Mouse (Mus musculus) intestine, postnatal 0 days (tissue): ENCODE measurements around the gene Cyp4a32. TPM values are rescaled to one million over a fixed set of nuclear protein-coding genes. Genes with fewer than 3 reads are reported as not detected.
"Not testable (repeated sequence)": the region's sequence is repeated elsewhere in the genome, so short reads cannot be mapped to it uniquely, and the experiment has no call there.

Source experiments
- ATAC-seq: fragments of 200-750 bp; cut with Nextera tagmentation; 2 replicates; pipeline ENCODE4 v1.8.0; 2017; ENCODE audit warnings: mild to moderate bottlenecking, moderate TSS enrichment, moderate library complexity
- H3K27ac ChIP-seq: fragments of 300-500 bp; sonication (generic); 2 replicates; pipeline ENCODE4 v1.5.1; 2014; ENCODE audit warnings: mild to moderate bottlenecking, low read depth, low read length, moderate library complexity
- H3K27me3 ChIP-seq: fragments of 300-500 bp; sonication (generic); replicated peaks from 2 replicates; pipeline ENCODE4 v1.6.1; 2014; ENCODE audit warnings: low read length, mixed read lengths; ENCODE audit not compliant: control insufficient read depth, insufficient read depth
- H3K36me3 ChIP-seq: fragments of 300-500 bp; sonication (generic); 2 replicates; pipeline ENCODE4 v1.6.1; 2014; ENCODE audit warnings: mild to moderate bottlenecking, moderate library complexity; ENCODE audit not compliant: control insufficient read depth, insufficient read depth
- H3K4me1 ChIP-seq: fragments of 300-500 bp; sonication (generic); replicated peaks from 2 replicates; pipeline ENCODE4 v1.6.1; 2014; ENCODE audit warnings: antibody characterized with exemption, low read length, mixed read lengths; ENCODE audit not compliant: control insufficient read depth, insufficient read depth
- H3K4me2 ChIP-seq: fragments of 300-500 bp; sonication (generic); replicated peaks from 2 replicates; pipeline ENCODE4 v1.6.1; 2014; ENCODE audit warnings: low read depth, mild to moderate bottlenecking, moderate library complexity
- H3K4me3 ChIP-seq: fragments of 300-500 bp; sonication (generic); 2 replicates; pipeline ENCODE4 v1.5.1; 2014; ENCODE audit warnings: low read depth, low read length
- H3K9ac ChIP-seq: fragments of 300-500 bp; sonication (generic); 2 replicates; pipeline ENCODE4 v1.6.1; 2014; ENCODE audit warnings: mild to moderate bottlenecking, low read depth, low read length
- H3K9me3 ChIP-seq: fragments of 300-500 bp; sonication (generic); 2 replicates; pipeline ENCODE4 v1.6.1; 2016; ENCODE audit warnings: mixed run types; ENCODE audit not compliant: control insufficient read depth
- CTCF ChIP-seq: sonication (generic); IDR thresholded peaks from 2 replicates; pipeline ENCODE4 v1.5.1; 2016; ENCODE audit warnings: low read depth, mild to moderate bottlenecking, control low read depth, antibody characterized with exemption, moderate library complexity
- WGBS: fragments of 180-500 bp; shearing (Covaris S2); extraction: QIAGEN DNeasy Blood & Tissue Kit; methylation state at CpG from one replicate; pipeline ENCODE4 v1.1.7; 2014; 5-methylcytosine and 5-hydroxymethylcytosine counted together
- polyA plus RNA-seq: library from polyadenylated mRNA; unstranded; fragments of >200 nt; fragmentation: Nextera tagmentation; extraction: Ambion mirVana; gene quantifications from 2 replicates; pipeline ENCODE4 v1.2.1, GENCODE M21; 2015

Gene Cyp4a32
- polyA plus RNA-seq: not detected in 2 replicates

- not testable (repeated sequence) for H3K27me3 ChIP-seq, H3K27ac ChIP-seq, H3K4me3 ChIP-seq, H3K4me1 ChIP-seq, H3K36me3 ChIP-seq, H3K4me2 ChIP-seq, ATAC-seq, H3K9ac ChIP-seq, H3K9me3 ChIP-seq
- whole genome bisulfite sequencing: 85% methylated on average over 8 of the region's 8 CpGs
These were observed at the start of gene Cyp4a32 for GRCm38 (mm10) chr4:115600611-115601010. Gene Cyp4a32, plus strand, starts transcription at chr4:115600969.

DNA sequence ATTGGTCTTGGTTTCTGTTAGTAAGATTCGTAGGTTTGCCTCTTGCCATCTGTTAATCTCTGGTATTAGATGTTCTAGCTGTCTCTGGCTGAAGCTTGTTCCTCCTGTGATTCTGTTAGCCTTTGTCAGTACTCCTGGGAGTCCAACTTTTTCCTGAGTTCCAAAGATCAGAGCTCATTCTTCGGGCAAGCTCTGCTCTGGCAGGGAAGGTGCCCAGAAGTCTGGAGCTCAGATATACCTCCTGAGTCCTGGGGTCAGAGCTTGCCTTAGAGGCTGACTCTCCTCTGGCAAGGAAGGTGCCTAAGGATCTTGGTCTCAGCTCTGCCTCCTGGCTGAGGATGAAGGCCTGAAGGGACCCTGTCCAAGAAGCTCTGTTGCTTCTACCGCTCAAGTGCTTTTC lies 48.0 kb upstream of the Cyp4a32 start:
- no peak overlapping the region for H3K9ac ChIP-seq
- no peak for ATAC-seq
- no peaks in the 10 kb centered on the region for H3K36me3 ChIP-seq
- H3K27me3 ChIP-seq: no peaks in the 10 kb centered on the region
- H3K27ac ChIP-seq: no peak overlapping the region
- H3K9me3 ChIP-seq: no peaks in the 10 kb centered on the region
- WGBS: 88% methylated on average over 3 of the region's 3 CpGs
- H3K4me2 ChIP-seq: no peak overlapping the region
- no peak overlapping the region for H3K4me3 ChIP-seq
- no peaks in the 10 kb centered on the region for H3K4me1 ChIP-seq
- no peak for TF ChIP-seq CTCF

- Histone ChIP-seq H3K9ac (no peak overlapping the region), H3K4me3 (no peak overlapping the region), H3K4me2 (no peak overlapping the region), H3K4me1 (no peaks in the 10 kb centered on the region), H3K27me3 (no peaks in the 10 kb centered on the region), H3K36me3 (no peaks in the 10 kb centered on the region), H3K9me3 (no peaks in the 10 kb centered on the region), H3K27ac (no peak overlapping the region)
- 28% methylated on average over 2 of the region's 2 CpGs for WGBS
- no peak for ATAC-seq
- no peak for TF ChIP-seq CTCF
These were observed 45.3 kb upstream of the Cyp4a32 start for GRCm38 (mm10) chr4:115555513-115555912.

DNA sequence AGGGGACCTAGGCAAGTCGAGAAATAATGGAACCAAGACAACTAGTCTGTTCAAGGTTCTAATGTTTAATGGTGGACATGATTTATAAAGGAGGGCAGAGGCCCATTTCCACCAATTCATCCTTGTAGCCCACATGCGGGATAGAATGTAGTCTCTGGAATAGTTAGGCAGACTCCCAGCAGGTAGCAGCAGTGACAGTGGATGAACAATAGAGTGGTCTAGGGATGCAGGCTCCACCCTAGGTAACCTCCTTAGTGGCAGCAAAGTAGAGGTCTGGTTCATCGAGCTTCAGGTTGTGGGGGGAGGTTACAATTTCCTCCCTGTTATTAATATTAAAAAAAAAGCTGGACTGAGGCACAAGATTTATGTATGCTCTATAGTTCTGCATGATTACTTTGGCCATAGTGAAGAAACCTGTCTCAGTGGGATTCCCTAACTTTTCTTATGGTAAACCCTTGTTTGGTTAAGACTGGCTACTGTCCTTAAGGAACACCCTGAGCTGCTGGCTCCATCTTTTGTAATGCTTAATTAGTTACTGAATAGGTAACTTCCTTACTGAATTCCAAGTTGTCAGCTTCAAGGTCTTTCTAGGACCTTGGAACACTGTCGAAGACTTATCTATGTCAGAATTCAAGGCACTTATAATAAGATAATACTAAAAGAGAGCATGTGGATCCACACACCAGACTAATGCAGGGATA lies 42.8 kb upstream of the Cyp4a32 start:
- no peaks in the 10 kb centered on the region for H3K36me3 ChIP-seq
- 60% methylated on average over 4 of the region's 4 CpGs for WGBS
- no peak for TF ChIP-seq CTCF

GRCm38 (mm10) chr4:115561236-115561635 lies 39.5 kb upstream of the Cyp4a32 start:
- not testable (repeated sequence) for H3K4me2 ChIP-seq, H3K9ac ChIP-seq, H3K9me3 ChIP-seq, ATAC-seq, H3K4me3 ChIP-seq, H3K27ac ChIP-seq, H3K4me1 ChIP-seq, H3K36me3 ChIP-seq, H3K27me3 ChIP-seq
- WGBS: 68% methylated on average over 5 of the region's 5 CpGs

More for the DNA sequence above, 42.8 kb upstream of the Cyp4a32 start:
- no peaks in the 10 kb centered on the region for H3K27me3 ChIP-seq
- H3K27ac ChIP-seq: no peak overlapping the region
- H3K4me2 ChIP-seq: no peak overlapping the region
- no peaks in the 10 kb centered on the region for H3K4me1 ChIP-seq
- H3K4me3 ChIP-seq: no peak overlapping the region
- H3K9ac ChIP-seq: no peak overlapping the region
- ATAC-seq: no peak
- no peaks in the 10 kb centered on the region for H3K9me3 ChIP-seq

DNA sequence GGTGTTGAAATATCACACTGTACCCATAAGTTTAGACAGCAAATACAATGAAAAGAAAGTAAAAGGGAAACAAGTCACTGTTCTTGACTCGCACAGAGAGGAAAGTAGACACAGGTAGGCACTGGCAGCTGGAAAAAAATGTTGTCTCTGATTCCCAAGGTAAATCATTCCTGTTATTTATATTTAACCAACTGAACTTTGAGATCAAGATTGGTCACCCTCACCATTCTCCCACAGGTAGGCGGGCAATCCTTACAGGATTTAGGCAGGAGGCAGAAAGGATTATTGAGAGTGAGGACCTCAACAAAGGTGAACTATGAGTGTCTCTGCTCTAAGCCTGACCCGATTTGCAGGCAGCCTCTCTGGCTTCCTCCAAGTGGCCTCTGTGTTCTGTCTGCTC lies 37.4 kb upstream of the Cyp4a32 start, which contains the start of gene Cyp4a31:
Cyp4a31 (plus strand) TSS at position 249 of the 400 bp plus-strand sequence.
- Histone ChIP-seq H3K27me3 (no peaks in the 10 kb centered on the region), H3K9me3 (no peaks in the 10 kb centered on the region), H3K4me1 (no peaks in the 10 kb centered on the region), H3K9ac (no peak within 1 kb of the TSS), H3K27ac (no peak within 1 kb of the TSS), H3K4me2 (no peak within 1 kb of the TSS), H3K4me3 (no peak within 1 kb of the TSS), H3K36me3 (no peaks in the 10 kb centered on the region)
- ATAC-seq: no peak
- TF ChIP-seq CTCF: no peak
- 69% methylated on average over 3 of the region's 3 CpGs for WGBS

GRCm38 (mm10) chr4:115564469-115565225 lies 36.1 kb upstream of the Cyp4a32 start:
- 71% methylated on average over 6 of the region's 6 CpGs for WGBS

More at GRCm38 (mm10) chr4:115564469-115565225, 36.1 kb upstream of the Cyp4a32 start:
- H3K4me1 ChIP-seq, H3K4me3 ChIP-seq, H3K9ac ChIP-seq, H3K27ac ChIP-seq, H3K36me3 ChIP-seq, H3K4me2 ChIP-seq, ATAC-seq, H3K27me3 ChIP-seq, H3K9me3 ChIP-seq: not testable (repeated sequence)
